In genomic region chr2:33652517-33653198, GRCm38 (mm10) we compare ENCODE assay signal across 19 mouse cellular contexts. TPM values are rescaled to one million over a fixed set of nuclear protein-coding genes. Genes with fewer than 3 reads are reported as not detected.
A peak's percentile ranks its signal among the peaks of the same experiment; 100 is the strongest.
DNase-seq lines count a peak whose midpoint lies in the region; ATAC-seq and TF ChIP-seq lines count a peak whose summit lies in the region.
"Had no signal": no experiment of that assay in that cellular context is flagged by ENCODE, and none has a peak within 500 bp of the region (broad histone marks: within the 10 kb centered on the region; RNA-seq: fewer than 3 reads in every experiment).

No protein-coding gene starts in this region.

- TF ChIP-seq CTCF in gastrocnemius, adult 2 months (IDR thresholded peaks at IDR 0.05) = peak; percentile 43
- TF ChIP-seq CTCF in liver, adult 2 months (IDR thresholded peaks at IDR 0.05; ENCODE audit: low read depth, low read length) = peak; percentile 15; the same call in 1 of the 2 replicates

- H3K27ac ChIP-seq in gastrocnemius, adult 2 months = no peak overlapping the region
- no peak overlapping the region for H3K27ac ChIP-seq in liver, adult 2 months (replicated peaks; ENCODE audit: insufficient read depth, low read depth, low read length)
- H3K27ac ChIP-seq in liver, embryonic 11.5 days (ENCODE audit: low read depth, low read length) = no peak overlapping the region
- H3K27ac ChIP-seq: limb, embryonic 13.5 days; midbrain, embryonic 10.5 days had no signal

- 76% methylated on average over 22 of the region's 22 CpGs for WGBS in liver, adult 2 months
- WGBS in liver, embryonic 11.5 days = 68% methylated on average over 22 of the region's 22 CpGs

- no peaks in the 10 kb centered on the region for H3K79me2 ChIP-seq in liver, adult 2 months (ENCODE audit: control insufficient read depth, insufficient read depth, low read length)

- no peak for DNase-seq in gastrocnemius, adult 2 months
- no peak for DNase-seq in gastrocnemius, postnatal 25 days
- no peak for DNase-seq in liver, adult 2 months (ENCODE audit: extremely low read depth, low read depth, low spot score)
- no peak for DNase-seq in liver, embryonic 11.5 days (ENCODE audit: low spot score)
- peak; percentile 22 for DNase-seq in thymus, postnatal 4 days
- DNase-seq in thymus, postnatal 0 days (ENCODE audit: low spot score) = no peak
- no peak for DNase-seq in right cerebral cortex, postnatal 25 days
- no peak for DNase-seq in cerebellum, adult 9-11 months
- DNase-seq: adrenal gland, adult 8-10 months; cerebellum, adult 9-10 months; forebrain, postnatal 0 days; heart, postnatal 14 days; lung, postnatal 14 days; right cerebral cortex, postnatal 14 days; thymus, adult 18-20 months had no signal

- TF ChIP-seq POLR2A in liver, adult 2 months (IDR thresholded peaks at IDR 0.05; ENCODE audit: extremely low read depth, insufficient read depth, low read length) = no peak

- no peak overlapping the region for H3K9ac ChIP-seq in liver, adult 2 months (ENCODE audit: low read depth, low read length)
- H3K9ac ChIP-seq in liver, embryonic 11.5 days (ENCODE audit: low read depth, low read length) = no peak overlapping the region
- H3K9ac ChIP-seq: forebrain, postnatal 0 days; limb, embryonic 13.5 days had no signal

- no peaks in the 10 kb centered on the region; the same call in 1 of the 2 replicates for H3K27me3 ChIP-seq in liver, adult 2 months (ENCODE audit: control insufficient read depth, insufficient read depth, low read length)
- peaks cover 21% of the 10 kb centered on the region for H3K27me3 ChIP-seq in liver, embryonic 11.5 days (replicated peaks; ENCODE audit: control insufficient read depth, insufficient read depth, low read length)

- no peak overlapping the region for H3K4me2 ChIP-seq in liver, embryonic 11.5 days
- H3K4me2 ChIP-seq: limb, embryonic 13.5 days had no signal

- no peaks in the 10 kb centered on the region for H3K9me3 ChIP-seq in liver, embryonic 11.5 days (ENCODE audit: control insufficient read depth, low read length)
- H3K9me3 ChIP-seq: limb, embryonic 13.5 days; midbrain, embryonic 10.5 days had no signal

- intact Hi-C loops in gastrocnemius, adult 2 months (cut with DNase I) = no loop called here

- no peak overlapping the region for H3K4me3 ChIP-seq in gastrocnemius, adult 2 months
- no peak overlapping the region for H3K4me3 ChIP-seq in liver, adult 2 months (ENCODE audit: insufficient read depth, low read depth, low read length)
- H3K4me3 ChIP-seq in liver, embryonic 11.5 days (ENCODE audit: low read depth, low read length) = no peak overlapping the region
- H3K4me3 ChIP-seq: erythroblast, embryonic 14.5 days; limb, embryonic 13.5 days; midbrain, embryonic 10.5 days; myocyte had no signal

- H3K36me3 ChIP-seq in liver, adult 2 months (ENCODE audit: control insufficient read depth, insufficient read depth, low read length) = no peaks in the 10 kb centered on the region
- no peaks in the 10 kb centered on the region for H3K36me3 ChIP-seq in liver, embryonic 11.5 days (ENCODE audit: control insufficient read depth, insufficient read depth, low read length)
- H3K36me3 ChIP-seq: limb, embryonic 13.5 days; midbrain, embryonic 10.5 days had no signal

- H3K4me1 ChIP-seq in liver, adult 2 months (ENCODE audit: control insufficient read depth, insufficient read depth, low read length) = no peaks in the 10 kb centered on the region
- H3K4me1 ChIP-seq in liver, embryonic 11.5 days (replicated peaks; ENCODE audit: control insufficient read depth, insufficient read depth, low read length) = 0 out of 2 replicates have a peak, but pooled peaks cover 4% of the 10 kb centered on the region

- ATAC-seq in liver, embryonic 11.5 days (replicated peaks; ENCODE audit: low FRiP score) = no peak
- ATAC-seq: forebrain, postnatal 0 days had no signal

RNA-seq across cellular contexts. Expression of gene Lmx1b, which starts 12.3 kb away (rescaled TPM):
- total RNA-seq in gastrocnemius, adult 2 months (2021) = under 1 TPM; 0.18 to 0.25 TPM
- total RNA-seq in gastrocnemius, postnatal 25 days (2021) = under 1 TPM; 0.05 to 0.24 TPM
- total RNA-seq in liver, adult 2 months (2014; rRNA removed) = not detected in 2 replicates
- polyA plus RNA-seq in liver, adult 2 months (2012; rRNA removed) = not detected in 2 replicates
- 0.14 TPM in 1 of 2 replicates, not detected in the other for polyA plus RNA-seq in liver, embryonic 11.5 days (2014; fragmentation: Nextera tagmentation; extraction: Ambion mirVana)
- 0.05 TPM in 1 of 2 replicates, not detected in the other for polyA plus RNA-seq in thymus, postnatal 0 days (2015; fragmentation: Nextera tagmentation; extraction: Ambion mirVana)
- polyA plus RNA-seq: erythroblast, embryonic 14.5 days; myocyte had no signal
